Mouse (Mus musculus) neural tube, embryonic 10.5 days (tissue): ENCODE data around the gene Bri3.
"Not testable (repeated sequence)": the region's sequence is repeated elsewhere in the genome, so short reads cannot be mapped to it uniquely, and the experiment has no call there.

ENCODE experiments used
- DNase-seq: peaks from one replicate; pipeline ENCODE4 v3.0.0-alpha.2; 2017; ENCODE audit warnings: low spot score; ENCODE audit errors: extremely low spot score

The Bri3 gene

DNA sequence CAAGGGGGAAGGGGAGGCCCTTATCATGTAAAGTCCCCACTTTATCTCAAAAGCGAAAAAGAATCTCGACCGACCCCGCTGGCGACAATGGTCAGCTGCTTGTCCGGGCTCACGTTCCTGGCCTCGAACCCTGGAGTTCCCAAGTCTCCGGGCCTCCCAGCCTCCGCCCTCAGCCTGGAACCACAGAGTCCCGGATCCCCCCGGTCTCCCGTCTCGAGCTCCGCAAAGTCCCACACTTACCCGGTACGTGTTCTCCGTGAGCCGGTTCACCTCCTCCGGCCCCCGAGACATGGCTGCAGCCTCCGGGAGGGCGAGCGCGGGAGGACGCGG lies 113.3 kb downstream of the Bri3 start:
- DNase-seq, result no peak

DNA sequence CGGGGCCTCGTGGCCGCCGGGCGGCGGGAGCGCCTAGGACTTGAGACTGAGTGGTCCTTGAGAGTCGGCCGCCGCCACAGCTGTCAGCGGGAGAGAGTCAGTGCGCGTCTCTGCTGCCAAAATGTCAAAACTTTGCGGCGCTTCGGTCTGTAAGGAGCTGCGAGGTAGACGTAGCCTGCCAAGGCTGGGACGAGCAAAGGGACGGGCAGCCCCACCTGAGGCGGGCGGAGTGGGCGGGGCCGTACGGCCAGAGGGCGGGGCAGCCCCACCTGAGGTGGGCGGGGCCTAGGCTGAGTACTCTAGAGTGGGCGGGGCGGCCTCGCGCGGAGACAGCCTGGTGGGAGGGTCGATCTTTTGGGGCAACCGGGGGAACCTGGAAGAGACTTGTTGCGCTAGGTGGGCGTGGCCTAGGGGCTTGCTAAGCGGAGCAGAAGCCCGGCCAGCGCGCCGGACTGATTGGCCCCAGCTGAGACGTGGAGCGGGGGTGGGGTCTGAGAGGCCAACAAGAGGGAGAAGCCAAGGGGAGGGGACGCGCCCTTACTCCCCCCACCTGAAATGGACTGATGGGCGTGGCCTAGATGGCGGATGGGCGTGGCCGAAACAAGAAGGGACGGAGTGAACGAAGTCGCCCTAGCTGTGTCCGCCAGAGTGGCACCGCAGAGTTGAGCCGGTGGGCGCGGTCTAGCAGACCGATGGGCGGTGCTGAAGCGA lies 113.8 kb downstream of the Bri3 start, which contains the start of gene Baiap2l1:
Gene Baiap2l1 (minus strand): TSS at position 232 of the 711 bp plus-strand sequence.
- peak; percentile 92 for DNase-seq

DNA sequence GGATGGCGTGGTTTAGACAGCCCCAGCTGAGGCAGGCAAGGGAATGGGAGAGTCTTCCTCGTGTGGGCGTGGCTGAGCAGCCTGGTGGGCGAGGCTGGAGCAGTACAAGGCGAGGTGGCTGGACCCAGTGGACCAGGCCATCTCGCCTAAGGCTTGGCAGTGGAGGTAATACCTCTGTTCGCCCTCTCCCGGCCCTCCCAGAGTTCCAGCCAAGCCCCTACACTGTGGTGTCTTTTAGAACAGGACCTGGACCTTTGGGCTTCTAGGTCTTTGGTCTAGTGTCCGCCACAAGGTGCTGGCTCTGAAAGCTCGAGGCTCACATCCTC lies 114.3 kb downstream of the Bri3 start:
- DNase-seq, result no peak

DNA sequence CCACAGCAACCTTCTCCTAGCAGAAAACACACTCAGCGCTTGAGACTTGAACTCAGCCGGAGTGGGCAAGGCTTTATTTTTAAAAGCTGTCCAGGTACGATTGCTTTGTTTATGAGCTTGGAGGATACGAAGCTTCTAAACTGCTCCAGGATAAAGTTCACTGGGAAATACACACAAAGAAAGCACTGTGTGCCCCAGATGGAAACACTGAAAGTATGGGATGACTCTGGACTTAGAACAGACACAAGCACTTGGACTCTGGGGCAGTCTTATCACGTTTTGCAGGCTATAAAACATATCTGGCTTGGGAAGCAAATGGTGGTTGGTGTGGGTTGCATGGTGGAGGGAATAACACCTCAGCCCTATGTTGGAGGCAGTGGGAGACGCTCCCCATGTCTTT lies 115.6 kb downstream of the Bri3 start:
- DNase-seq, result no peak

DNA sequence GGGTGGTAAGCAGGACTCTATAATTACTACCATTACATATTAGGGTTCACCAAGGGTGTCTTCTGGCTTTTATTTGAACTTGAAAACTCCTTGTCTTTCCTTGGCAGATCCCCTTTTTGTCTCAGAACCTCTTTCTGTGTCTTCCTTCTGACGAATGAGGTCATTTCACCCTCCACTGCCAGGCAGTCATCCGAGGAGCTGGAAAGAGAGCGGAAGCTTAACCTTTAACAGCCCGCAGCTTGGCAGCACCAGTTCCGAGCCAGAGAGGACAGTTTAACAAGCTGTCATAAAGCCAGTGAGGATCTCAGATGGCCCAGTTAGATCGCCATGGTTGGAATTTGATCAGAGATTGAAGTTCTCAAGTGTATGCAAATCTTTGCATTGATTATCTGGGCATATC lies 116.1 kb downstream of the Bri3 start:
- DNase-seq, result no peak

DNA sequence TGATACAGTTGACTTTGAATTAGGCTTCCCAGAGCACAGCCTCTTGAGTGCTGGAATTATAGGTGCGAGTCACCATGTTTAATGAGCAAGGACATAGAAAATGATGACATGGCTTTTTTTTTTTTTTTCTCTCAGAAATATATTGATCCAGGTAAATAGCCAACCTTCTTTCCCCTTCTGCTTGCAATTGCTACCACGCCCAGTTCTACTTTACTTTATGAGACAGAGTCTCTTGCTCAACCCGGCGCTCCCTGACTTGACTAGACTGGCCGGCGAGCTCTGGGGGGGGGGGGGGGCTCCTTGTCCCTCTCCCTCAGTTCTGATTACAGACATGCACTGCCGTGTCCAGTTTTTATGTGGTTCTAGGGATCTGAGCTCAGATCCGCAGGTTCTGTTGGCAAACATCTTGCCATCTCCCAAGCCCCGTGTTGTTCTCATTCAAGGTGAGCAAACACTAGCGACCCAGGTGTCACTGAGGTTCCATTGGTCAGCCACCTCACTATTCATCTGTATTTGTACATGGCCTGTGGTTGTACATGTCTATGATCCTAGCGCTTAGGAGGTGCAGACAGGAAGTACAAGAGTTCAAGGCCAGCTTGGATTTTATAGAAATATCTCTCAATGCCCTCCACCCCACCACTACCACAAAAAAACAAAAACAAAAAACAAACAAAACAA lies 120.6 kb downstream of the Bri3 start:
- DNase-seq, result no peak

DNA sequence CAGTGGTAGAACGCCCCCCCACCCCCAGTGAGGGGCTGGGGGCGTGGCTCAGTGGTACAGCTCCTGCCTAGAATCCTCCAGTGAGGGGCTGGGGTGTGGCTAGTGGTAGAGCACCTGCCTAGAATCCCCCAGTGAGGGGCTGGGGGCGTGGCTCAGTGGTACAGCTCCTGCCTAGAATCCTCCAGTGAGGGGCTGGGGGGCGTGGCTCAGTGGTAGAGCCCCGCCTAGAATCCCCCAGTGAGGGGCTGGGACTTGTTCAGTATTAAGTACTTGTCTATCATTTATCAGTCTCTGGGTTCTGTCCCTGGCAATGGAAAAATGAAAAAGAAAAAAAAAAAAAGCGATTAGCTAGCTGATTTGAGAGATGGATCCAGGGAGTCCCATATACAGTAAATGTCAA lies 122.3 kb downstream of the Bri3 start:
- not testable (repeated sequence) for DNase-seq

DNA sequence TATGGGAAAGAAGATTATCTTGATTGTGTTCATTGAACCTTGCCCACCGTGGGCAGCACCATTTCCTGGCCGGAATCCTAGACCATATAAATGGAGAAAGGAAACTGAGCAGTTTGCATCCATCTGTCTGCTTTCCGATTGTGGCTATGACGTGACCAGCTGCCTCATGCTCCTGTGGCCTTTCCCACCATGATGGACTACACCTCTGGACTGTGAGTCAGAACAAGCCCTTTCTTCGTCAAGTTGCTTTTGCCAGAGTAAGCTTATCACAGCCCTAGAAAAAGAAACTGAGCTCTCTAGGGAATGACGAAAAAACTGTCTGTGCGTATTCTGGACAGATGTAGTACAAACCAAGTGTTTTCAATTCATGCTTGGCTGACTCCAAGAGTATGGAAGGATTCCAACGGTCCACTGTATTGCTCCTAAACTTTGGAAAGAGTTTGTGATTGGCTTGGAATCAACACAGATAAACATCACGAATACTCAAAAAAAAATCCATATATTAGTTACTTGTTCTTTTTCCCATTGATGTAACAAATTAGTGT lies 124.5 kb downstream of the Bri3 start:
- no peak for DNase-seq

DNA sequence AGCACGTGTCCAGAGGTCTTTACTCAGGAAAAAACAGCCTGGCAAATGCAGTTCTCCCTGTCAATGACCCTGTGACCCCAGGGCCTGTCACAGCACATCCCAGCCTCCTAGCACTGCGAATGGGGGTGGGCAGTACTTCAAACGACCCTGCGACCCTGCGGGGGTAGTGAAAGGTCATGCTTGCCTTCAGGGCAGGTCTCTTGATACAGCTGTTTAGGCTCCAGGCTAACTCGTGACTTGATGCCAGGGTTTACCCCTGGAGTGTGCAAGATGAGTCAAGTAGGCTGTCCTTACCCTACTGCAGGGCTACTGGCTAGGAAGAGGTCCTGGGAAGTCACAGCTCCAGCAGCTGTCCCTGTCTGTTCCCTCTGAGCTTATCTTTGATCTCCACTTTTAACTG lies 126.7 kb downstream of the Bri3 start:
- peak; percentile 45 for DNase-seq

DNA sequence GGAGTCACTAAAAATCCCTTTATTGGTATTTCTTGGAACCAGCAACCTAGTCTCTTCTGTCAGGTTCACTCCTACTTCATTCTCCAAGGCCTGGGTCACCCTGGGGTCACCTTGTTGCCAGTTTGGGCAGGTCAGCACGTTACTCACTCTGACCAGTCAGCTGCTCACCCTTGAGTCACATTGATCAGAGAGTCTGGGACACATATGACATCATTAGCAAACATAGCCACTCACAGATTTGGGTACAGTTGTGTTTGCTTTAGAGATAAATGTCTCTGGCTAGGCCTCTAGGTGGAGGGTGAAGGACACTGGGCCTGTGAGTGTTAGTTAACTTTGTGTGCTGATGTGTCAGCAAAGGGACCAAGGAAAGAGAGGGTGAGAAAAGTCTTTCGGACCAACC lies 127.9 kb downstream of the Bri3 start:
- DNase-seq, result no peak

DNA sequence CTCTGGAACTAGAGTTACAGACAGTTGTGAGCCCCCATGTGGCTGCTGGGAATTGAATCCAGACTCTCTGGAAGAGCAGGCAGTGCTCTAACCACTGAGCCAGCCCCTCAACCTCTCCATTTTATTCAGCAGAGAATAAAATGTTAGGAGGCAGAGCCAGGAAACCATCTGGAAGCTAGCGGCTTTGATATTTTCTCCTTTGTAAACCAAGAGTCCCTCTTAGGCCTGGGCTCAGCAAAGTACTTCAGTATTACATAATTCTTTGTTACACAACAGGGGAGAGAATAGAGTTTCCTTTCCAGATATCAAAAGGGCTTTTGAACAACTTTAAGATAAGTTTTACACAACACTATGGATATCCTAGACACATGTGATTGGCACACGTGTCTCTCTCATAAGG lies 128.6 kb downstream of the Bri3 start:
- no peak for DNase-seq

DNA sequence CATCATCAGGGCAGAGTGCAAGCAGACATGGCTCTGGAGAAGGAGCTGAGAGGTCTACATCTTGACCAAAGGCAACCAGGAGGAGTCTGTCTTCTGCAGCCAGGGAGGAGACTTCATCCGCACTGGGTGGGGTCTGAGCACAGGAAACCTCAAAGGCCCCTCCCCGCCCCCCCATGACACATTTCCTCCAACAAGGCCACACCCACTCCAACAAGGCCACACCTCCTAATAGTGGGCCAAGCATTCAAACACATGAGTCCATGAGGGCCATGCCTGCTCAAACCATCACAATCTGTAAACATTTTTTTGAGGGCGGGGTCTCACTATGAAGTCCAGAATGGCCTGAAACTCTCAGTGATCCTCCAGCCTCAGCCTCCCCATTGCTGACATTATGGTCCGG lies 135.2 kb downstream of the Bri3 start:
- DNase-seq, result no peak

DNA sequence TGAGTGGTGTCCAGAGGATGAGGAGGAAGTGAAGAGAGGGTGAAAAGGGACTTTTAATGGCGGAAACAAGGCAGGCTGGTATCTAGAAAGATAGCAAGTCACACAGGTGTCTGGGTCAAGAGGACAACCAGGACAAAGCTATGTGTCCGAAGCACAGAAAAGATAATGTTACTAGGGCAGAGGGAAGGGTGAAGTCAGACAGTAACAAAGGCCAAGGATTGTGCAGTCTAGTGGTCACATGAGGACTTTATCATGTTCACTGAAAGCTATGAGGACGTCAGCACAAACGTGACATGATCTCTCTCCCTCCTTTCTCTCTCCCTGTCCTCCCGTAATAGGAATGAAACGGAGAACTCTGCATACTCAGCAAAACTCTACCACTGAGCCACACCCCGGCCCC lies 136.5 kb downstream of the Bri3 start:
- DNase-seq, result no peak

DNA sequence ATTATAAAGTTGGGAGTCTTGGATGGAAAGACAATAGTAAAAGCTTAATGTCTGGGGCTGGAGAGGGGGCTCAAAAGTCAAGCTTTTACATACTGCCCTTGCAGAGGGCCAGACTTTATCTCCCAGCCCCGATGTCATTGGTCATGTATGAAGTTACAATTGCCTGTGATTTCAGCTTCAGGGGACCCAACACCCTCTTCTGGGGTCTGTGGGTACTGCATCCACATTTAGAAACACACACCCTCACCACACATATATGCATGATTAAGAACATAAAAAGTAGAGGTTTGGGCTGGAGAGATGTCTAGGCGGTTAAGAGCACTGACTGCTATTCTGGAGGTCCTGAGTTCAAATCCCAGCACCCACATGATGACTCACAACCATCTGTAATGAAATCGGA lies 137.5 kb downstream of the Bri3 start:
- DNase-seq, result no peak

DNA sequence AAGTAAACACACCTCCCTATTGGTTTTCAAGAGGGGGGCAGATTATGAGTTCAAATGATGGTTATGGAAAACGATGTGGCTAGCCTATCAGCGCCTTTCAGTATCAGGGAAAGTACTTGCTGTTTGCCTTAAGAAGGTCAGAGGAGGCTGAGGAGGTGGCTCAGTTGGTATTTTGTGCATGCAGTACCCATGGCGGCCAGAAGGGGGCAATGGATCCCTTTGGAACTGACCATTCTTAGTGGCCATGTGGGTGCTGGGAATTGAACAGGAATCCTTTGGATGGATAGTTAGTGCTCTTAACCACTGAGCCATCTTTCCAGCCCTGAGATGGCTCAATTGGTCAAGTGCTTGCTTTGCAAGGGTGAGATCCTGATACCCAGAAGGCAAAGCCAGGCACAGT lies 139.7 kb downstream of the Bri3 start:
- no peak for DNase-seq

DNA sequence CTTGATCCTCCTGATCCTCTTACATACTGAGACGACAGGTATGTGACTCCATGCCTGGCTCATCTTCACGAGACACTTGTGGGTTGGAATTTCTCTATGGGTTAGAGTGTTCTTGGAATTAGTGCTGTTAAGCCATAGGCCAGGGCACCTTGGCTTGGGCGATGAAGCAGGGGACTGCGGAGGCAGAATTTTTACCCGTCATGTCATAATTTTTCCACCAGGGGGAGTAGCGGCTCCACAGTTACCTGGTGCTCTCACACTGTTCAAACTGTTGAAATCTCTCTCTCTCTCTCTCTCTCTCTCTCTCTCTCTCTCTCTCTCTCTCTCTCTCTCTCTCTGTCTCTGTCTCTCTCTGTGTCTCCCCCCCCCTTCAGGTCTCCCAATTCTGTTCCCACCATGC lies 143.6 kb downstream of the Bri3 start:
- peak; percentile 55 for DNase-seq

DNA sequence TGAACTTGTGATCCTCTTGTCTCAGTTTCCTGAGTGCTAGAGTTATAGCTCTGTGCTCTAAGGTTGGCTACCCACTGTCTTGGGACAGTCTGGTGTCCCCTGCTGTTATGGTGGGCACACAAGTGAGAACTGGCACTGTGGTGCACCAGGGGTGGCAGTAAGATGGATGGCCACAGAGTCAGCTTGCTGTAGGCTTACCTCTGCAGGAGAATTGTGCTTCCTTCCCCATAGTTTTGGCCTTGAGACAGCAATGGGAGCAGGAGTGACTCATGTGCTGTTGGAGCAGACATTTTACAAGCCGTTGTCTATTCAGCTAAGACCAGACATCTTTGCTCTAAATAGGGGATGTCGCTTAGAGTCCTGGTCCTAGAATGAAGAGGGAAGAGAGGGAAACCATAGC lies 149.9 kb downstream of the Bri3 start:
- no peak for DNase-seq

DNA sequence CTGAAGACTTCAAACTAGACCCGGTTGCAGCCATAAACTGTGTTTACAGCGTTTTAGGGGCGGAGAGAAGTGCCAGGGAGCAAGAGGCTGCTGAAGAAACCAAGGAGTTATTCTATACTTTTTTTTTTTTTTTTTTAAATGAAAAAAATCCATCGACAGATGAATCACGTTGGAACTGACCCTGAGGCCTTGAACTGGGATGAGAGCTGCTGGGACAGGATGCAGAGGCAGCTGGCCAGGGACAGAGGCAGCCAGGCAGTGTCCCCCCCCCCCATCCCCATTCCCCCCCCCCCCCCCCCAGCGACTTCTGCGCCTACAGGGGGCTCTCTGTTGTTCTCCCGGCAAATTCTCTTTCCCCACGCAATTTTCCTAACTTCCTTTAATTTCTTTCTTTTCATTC lies 153.3 kb downstream of the Bri3 start:
- no peak for DNase-seq

DNA sequence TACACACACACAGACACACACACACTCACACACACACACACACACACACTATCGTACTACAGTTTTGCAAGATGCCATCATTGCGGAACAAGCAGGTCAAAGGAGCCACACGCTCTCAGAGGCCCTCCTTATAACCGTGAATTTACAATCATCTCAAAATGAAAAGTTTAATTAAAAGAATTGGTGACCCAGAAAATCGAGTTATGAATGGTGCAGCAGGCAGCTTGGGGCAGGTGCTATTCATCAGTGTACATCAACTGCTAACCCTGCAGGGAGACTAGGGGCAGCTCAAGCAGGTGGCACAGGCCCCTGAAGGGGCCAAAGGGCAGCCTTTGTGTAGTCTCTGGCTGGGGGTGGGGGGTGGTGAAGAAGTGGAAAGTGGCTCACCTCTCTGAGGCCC lies 156.6 kb downstream of the Bri3 start:
- DNase-seq, result no peak

DNA sequence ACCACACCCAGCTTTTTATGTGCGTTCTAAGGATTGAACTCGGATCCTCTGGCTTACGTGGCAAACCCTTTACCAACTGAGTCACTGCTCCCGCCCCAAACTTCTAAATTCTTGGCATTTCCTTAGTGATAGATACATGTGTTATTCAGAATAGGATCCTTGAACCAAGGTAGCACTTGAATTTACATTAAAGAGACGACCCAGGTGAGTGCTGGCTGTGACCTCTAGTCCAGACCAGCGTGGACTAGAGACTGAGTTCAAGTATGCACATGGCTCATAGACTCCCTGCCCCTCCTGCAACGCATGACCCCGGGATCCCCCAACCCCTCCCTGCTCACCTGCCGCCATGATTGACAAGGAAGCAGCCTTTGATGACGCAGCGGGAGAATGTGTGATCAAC lies 162.0 kb downstream of the Bri3 start:
- no peak for DNase-seq

DNA sequence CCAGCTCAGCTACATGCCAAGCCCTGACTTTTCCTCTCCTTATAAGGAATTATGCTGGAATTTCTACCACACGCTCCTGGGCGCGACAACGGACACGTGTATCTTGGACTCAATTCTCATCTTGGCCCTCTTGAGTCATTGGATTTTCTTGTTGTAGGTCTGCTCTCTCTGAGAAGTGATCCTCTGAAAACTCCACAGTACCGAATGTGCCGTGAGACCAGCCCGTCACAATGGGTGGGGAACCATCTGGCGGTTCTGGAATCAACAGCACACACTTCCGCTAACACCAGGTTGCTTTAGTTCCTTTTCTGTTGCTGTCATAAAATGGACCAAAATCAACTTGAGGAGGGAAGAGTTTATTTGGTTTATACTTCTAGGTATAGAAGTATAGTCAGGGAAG lies 166.4 kb downstream of the Bri3 start:
- DNase-seq, result no peak

DNA sequence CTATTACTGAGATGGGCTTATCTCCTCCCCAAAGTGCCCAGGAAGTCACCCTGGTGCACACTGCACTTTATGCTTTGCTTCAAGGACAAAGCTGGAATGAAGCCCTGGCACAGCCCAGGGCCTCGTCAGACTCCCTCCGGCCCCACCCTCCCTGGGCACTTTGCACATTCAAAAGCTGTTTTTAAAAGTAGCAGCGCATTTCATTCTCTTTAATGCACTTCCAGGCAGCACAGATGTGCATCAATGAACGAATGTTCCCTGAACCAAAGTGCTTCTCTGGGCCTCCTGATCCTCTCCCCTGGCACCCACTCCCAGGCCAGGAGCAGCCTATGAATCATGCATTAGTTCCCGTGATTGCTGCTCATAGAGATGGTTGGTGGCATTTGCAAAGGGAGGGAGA lies 167.5 kb downstream of the Bri3 start:
- no peak for DNase-seq

DNA sequence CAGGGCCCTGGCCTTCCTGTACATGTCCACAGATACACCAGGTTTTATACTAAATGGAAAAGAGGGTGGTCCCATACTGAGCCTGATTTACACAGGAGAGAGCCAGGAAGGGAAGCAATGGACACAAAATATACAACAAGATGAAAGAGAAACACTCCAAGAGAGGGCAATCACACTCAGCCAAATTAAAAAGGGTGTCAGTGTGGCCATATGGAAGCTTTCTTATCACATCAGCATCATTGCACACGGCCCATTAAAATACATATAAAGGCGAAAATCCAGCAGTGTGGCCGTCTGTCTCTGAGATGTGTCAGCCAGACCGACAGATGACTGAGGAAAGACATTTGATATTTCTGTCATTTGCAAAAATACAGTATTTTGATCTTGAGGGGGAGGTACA lies 168.5 kb downstream of the Bri3 start:
- no peak for DNase-seq
